Mouse (Mus musculus) frontal cortex, postnatal 14 days (tissue): ENCODE measurements around the gene Cd83.

ENCODE experiments used
- DNase-seq, 2 experiments: peaks; one replicate each; pipeline ENCODE4 v3.0.0; 2022; ENCODE audit warnings: low spot score in 2 of 2

Cd83 gene

GRCm38 (mm10) chr13:43806371-43807271 lies 22.0 kb downstream of the Cd83 start:
- DNase-seq, result no peak

- no peak for DNase-seq
Measured at GRCm38 (mm10) chr13:43807272-43807675, 22.7 kb downstream of the Cd83 start.

GRCm38 (mm10) chr13:43810621-43811020 lies 26.0 kb downstream of the Cd83 start:
- DNase-seq, result no peak

- no peak for DNase-seq
Measured at GRCm38 (mm10) chr13:43811835-43812234, 27.3 kb downstream of the Cd83 start.

- DNase-seq, result no peak
Measured at GRCm38 (mm10) chr13:43813431-43813830, 28.9 kb downstream of the Cd83 start.

- no peak for DNase-seq
Measured at GRCm38 (mm10) chr13:43817461-43817860, 32.9 kb downstream of the Cd83 start.

GRCm38 (mm10) chr13:43818307-43819019 lies 33.9 kb downstream of the Cd83 start:
- DNase-seq, result no peak

- DNase-seq, result no peak
Measured at GRCm38 (mm10) chr13:43819020-43819310, 34.4 kb downstream of the Cd83 start.

GRCm38 (mm10) chr13:43820071-43820470 lies 35.5 kb downstream of the Cd83 start:
- DNase-seq, result no peak

- no peak for DNase-seq
Measured at GRCm38 (mm10) chr13:43822306-43822705, 37.7 kb downstream of the Cd83 start.

GRCm38 (mm10) chr13:43828648-43829047 lies 44.1 kb downstream of the Cd83 start:
- DNase-seq, result no peak

- no peak for DNase-seq
Measured at GRCm38 (mm10) chr13:43830892-43831673, 46.5 kb downstream of the Cd83 start.

- no peak for DNase-seq
Measured at GRCm38 (mm10) chr13:43832731-43833130, 48.2 kb downstream of the Cd83 start.

- DNase-seq, result no peak
Measured at GRCm38 (mm10) chr13:43836376-43836775, 51.8 kb downstream of the Cd83 start.

GRCm38 (mm10) chr13:43837812-43838211 lies 53.2 kb downstream of the Cd83 start:
- no peak for DNase-seq

GRCm38 (mm10) chr13:43845151-43845550 lies 60.6 kb downstream of the Cd83 start:
- DNase-seq, result no peak

- DNase-seq, result no peak
Measured at GRCm38 (mm10) chr13:43847186-43847585, 62.6 kb downstream of the Cd83 start.

GRCm38 (mm10) chr13:43849816-43850215 lies 65.2 kb downstream of the Cd83 start:
- DNase-seq, result no peak

GRCm38 (mm10) chr13:43851108-43851507 lies 66.5 kb downstream of the Cd83 start:
- no peak for DNase-seq
